Mouse (Mus musculus): ENCODE results near the gene Cdca5. TPM values are rescaled to one million over a fixed set of nuclear protein-coding genes. Genes with fewer than 3 reads are reported as not detected.
A peak's percentile ranks its signal among the peaks of the same experiment; 100 is the strongest.
"Not testable (repeated sequence)": the region's sequence is repeated elsewhere in the genome, so short reads cannot be mapped to it uniquely, and the experiment has no call there.

Cdca5 gene
- polyA plus RNA-seq, 1 experiment from 2014 or later = 8.9 TPM

- not testable (repeated sequence) for H3K9me3 ChIP-seq (ENCODE audit: control insufficient read depth); H3K9ac ChIP-seq (ENCODE audit: low read depth, low read length); H3K4me2 ChIP-seq (replicated peaks; ENCODE audit: low read depth); H3K27ac ChIP-seq (ENCODE audit: low read depth, low read length); H3K4me3 ChIP-seq (ENCODE audit: low read depth, low read length); ATAC-seq; H3K36me3 ChIP-seq (ENCODE audit: control insufficient read depth, insufficient read depth); H3K27me3 ChIP-seq (replicated peaks; ENCODE audit: control insufficient read depth, insufficient read depth, low read length); H3K4me1 ChIP-seq (replicated peaks; ENCODE audit: control insufficient read depth, insufficient read depth, low read length)
- WGBS = 40% methylated on average over 4 of the region's 4 CpGs
- peak; percentile 68 for TF ChIP-seq CTCF (IDR thresholded peaks at IDR 0.05; ENCODE audit: low read depth)
Observed at GRCm38 (mm10) chr19:6044102-6044501, 40.7 kb upstream of the Cdca5 start.

- ATAC-seq = peak; percentile 34
- 12% methylated on average over 20 of the region's 20 CpGs for WGBS
- peak overlapping the region; percentile 90 for H3K4me2 ChIP-seq (replicated peaks; ENCODE audit: low read depth)
- H3K36me3 ChIP-seq (ENCODE audit: control insufficient read depth, insufficient read depth) = peaks cover 24% of the 10 kb centered on the region
- H3K4me3 ChIP-seq (ENCODE audit: low read depth, low read length) = peak overlapping the region; percentile 87
- H3K4me1 ChIP-seq (replicated peaks; ENCODE audit: control insufficient read depth, insufficient read depth, low read length) = no peaks in the 10 kb centered on the region; the same call in 1 of the 2 replicates
- H3K27me3 ChIP-seq (replicated peaks; ENCODE audit: control insufficient read depth, insufficient read depth, low read length) = no peaks in the 10 kb centered on the region
- peak; percentile 48 for TF ChIP-seq CTCF (IDR thresholded peaks at IDR 0.05; ENCODE audit: low read depth)
- H3K9ac ChIP-seq (ENCODE audit: low read depth, low read length) = peak overlapping the region; percentile 64
- peak overlapping the region; percentile 97 for H3K27ac ChIP-seq (ENCODE audit: low read depth, low read length)
- H3K9me3 ChIP-seq (ENCODE audit: control insufficient read depth) = no peaks in the 10 kb centered on the region
Observed at GRCm38 (mm10) chr19:6045366-6046293, 39.2 kb upstream of the Cdca5 start.

DNA sequence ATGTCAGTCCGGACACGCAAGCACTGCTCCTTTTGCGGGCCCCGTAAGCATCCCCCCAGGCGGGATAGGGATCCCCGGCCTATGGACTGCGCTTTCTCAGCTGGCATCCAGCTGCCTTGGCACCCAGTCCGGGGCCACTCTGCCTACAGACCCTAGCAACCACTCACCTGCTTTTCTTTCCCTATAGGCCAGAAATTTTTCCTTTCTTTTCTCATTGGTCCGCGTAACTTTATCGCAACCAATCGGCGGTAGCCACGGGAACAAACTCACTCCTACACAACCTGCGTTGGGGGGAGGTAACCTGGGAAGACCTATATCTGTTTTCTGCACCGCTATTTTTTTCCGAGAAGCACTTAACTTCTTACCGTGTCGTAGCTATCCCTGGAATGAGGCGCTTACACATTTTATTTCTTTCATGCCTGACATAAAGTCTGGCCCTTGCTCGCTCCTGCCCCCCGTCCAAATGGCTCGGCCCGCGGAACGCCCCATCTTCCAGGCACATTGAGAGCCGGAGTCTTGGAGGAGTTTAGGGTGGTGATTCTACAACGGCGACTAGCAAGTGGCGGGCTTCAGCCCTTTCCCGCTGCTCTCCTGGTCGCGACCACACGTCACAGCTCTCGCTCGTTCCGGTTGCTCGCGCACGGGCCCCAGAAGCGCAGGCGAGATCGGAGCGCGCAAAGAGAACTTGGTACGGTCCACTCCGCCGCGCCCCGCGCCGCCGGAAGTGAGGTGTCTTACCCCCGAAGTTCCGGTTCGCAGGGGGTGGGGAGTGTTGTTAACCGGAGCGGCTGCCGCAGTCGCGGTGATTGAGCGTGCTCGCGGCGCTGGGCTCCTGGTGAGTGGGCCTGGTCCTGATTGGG is 38.3 kb upstream of the Cdca5 start, which contains the start of gene Syvn1:
Syvn1 (plus strand) TSS at position 283 of the 860 bp plus-strand sequence.
- WGBS = under 1% methylated on average over 65 of the region's 65 CpGs
- no peaks in the 10 kb centered on the region; the same call in 1 of the 2 replicates for H3K4me1 ChIP-seq (replicated peaks; ENCODE audit: control insufficient read depth, insufficient read depth, low read length)
- H3K4me2 ChIP-seq (replicated peaks; ENCODE audit: low read depth) = peak within 1 kb of the TSS; percentile 90
- peak; percentile 87 for ATAC-seq
- peaks cover 33% of the 10 kb centered on the region for H3K36me3 ChIP-seq (ENCODE audit: control insufficient read depth, insufficient read depth)
- 0 out of 2 replicates have a peak, but pooled peaks have one; percentile 10 for TF ChIP-seq CTCF (IDR thresholded peaks at IDR 0.05; ENCODE audit: low read depth)
- H3K9me3 ChIP-seq (ENCODE audit: control insufficient read depth) = no peaks in the 10 kb centered on the region
- H3K27me3 ChIP-seq (replicated peaks; ENCODE audit: control insufficient read depth, insufficient read depth, low read length) = no peaks in the 10 kb centered on the region
- peak within 1 kb of the TSS; percentile 87 for H3K4me3 ChIP-seq (ENCODE audit: low read depth, low read length)
- peak within 1 kb of the TSS; percentile 97 for H3K27ac ChIP-seq (ENCODE audit: low read depth, low read length)
- H3K9ac ChIP-seq (ENCODE audit: low read depth, low read length) = peak within 1 kb of the TSS; percentile 77

DNA sequence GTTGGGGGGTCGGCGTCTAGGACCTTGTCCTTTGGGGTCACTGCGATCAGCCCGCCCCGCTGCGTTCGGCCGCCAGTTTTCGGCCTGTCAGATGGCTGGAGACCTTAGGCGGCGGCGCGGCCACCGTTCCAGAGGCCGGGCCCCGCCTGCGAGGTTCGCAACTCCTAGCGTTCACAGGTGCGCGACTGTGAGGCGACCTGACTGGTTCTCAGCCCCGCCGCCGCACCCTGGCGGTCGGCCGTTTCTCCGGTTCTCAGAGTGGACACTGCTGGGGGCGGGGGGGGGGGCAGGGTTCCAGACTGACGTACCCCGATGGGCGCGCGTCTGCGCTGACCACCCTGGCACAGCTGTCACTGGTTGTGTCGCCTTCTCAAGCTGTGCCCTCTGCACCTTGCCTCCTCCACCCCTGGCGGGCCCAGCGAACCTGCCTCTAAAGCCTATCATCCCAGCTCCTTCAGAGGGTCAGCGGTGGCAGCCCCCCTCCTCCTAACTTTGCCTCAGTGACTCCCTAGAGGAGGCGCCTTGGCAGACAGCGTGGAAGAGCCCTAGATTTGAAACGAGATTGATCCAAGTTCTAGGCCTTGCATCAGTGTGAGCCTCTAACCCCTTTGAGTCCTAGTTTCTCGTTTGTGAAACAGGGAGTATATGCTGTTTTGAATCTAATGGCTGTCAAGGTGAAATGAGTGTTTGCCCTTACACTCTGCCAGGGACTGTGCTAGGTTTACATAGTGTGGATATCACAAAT is 37.5 kb upstream of the Cdca5 start:
- Histone ChIP-seq H3K27ac (ENCODE audit: low read depth, low read length) (peak overlapping the region; percentile 97), H3K4me2 (replicated peaks; ENCODE audit: low read depth) (peak overlapping the region; percentile 90), H3K4me3 (ENCODE audit: low read depth, low read length) (peak overlapping the region; percentile 87), H3K4me1 (replicated peaks; ENCODE audit: control insufficient read depth, insufficient read depth, low read length) (no peaks in the 10 kb centered on the region; the same call in 1 of the 2 replicates), H3K9ac (ENCODE audit: low read depth, low read length) (peak overlapping the region; percentile 77), H3K27me3 (replicated peaks; ENCODE audit: control insufficient read depth, insufficient read depth, low read length) (no peaks in the 10 kb centered on the region), H3K9me3 (ENCODE audit: control insufficient read depth) (no peaks in the 10 kb centered on the region), H3K36me3 (ENCODE audit: control insufficient read depth, insufficient read depth) (peaks cover 41% of the 10 kb centered on the region)
- 1% methylated on average over 43 of the region's 44 CpGs for WGBS
- 0 out of 2 replicates have a peak, but pooled peaks have one; percentile 18 for TF ChIP-seq CTCF (IDR thresholded peaks at IDR 0.05; ENCODE audit: low read depth)
- ATAC-seq = peak; percentile 26

DNA sequence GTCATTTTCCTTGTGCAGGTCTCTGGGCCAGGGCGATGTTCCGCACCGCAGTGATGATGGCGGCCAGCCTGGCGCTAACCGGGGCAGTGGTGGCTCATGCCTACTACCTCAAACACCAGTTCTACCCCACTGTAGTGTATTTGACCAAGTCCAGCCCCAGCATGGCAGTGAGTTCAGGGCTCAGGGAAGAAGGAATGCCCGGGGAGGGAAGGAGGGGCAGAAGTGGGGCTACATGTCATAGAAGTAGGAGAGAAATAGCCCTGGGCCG is 37.0 kb upstream of the Cdca5 start:
- H3K4me1 ChIP-seq (replicated peaks; ENCODE audit: control insufficient read depth, insufficient read depth, low read length) = no peaks in the 10 kb centered on the region; the same call in 1 of the 2 replicates
- no peak for TF ChIP-seq CTCF (IDR thresholded peaks at IDR 0.05; ENCODE audit: low read depth)
- H3K4me2 ChIP-seq (replicated peaks; ENCODE audit: low read depth) = peak overlapping the region; percentile 90
- H3K9me3 ChIP-seq (ENCODE audit: control insufficient read depth) = no peaks in the 10 kb centered on the region
- no peak for ATAC-seq
- peak overlapping the region; percentile 77 for H3K9ac ChIP-seq (ENCODE audit: low read depth, low read length)
- no peaks in the 10 kb centered on the region for H3K27me3 ChIP-seq (replicated peaks; ENCODE audit: control insufficient read depth, insufficient read depth, low read length)
- 72% methylated on average over 8 of the region's 8 CpGs for WGBS
- H3K27ac ChIP-seq (ENCODE audit: low read depth, low read length) = 0 out of 2 replicates have a peak overlapping the region, but pooled peaks have one; percentile 97
- H3K36me3 ChIP-seq (ENCODE audit: control insufficient read depth, insufficient read depth) = peaks cover 46% of the 10 kb centered on the region
- H3K4me3 ChIP-seq (ENCODE audit: low read depth, low read length) = peak overlapping the region; percentile 87

Measured in intestine, postnatal 0 days (tissue).